7 mouse cellular contexts compared by ENCODE assay signal in the genomic region with DNA sequence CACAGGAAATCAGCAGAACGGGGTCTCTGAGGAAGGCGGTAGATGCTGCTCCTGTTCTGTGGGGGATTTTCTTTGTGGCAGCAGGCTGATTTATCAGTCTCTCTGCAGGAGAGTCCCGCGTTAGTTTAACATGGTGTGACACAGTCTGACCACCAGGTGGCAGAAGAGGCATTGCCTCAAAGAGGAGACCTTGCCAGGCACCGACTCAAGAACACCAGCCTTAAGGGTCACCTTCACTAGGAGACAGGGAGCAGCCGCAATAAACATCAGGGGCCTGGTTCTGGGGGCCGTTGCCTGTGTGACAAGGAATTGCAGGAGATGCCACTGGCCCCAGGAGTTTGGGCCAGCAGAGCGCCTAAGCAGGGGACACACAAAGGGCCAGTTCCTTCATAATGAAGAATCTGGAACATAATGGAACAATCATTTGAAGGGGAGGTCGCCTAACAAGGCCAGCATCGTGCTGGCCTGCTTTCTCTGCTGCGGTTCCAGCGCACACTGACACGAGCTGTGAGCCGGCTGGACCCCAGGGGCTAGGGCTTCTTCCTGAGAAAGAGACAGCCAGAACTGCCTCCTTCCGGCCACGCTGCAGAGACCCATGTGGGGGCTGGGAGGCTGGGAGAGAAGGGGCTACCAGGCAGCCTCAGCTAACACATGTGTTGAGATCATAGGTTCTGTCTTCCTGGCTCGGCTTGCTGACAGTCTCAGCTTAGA. TPM values are rescaled to one million over a fixed set of nuclear protein-coding genes. Genes with fewer than 3 reads are reported as not detected.
A peak's percentile ranks its signal among the peaks of the same experiment; 100 is the strongest.
DNase-seq lines count a peak whose midpoint lies in the region; ATAC-seq and TF ChIP-seq lines count a peak whose summit lies in the region.

No protein-coding gene starts in this region.

- peak overlapping the region; percentile 57; the same call in 1 of the 2 replicates for H3K27ac ChIP-seq in intestine, postnatal 0 days (ENCODE audit: low read depth, low read length)
- peak overlapping the region; percentile 48 for H3K27ac ChIP-seq in midbrain, embryonic 13.5 days

- H3K4me3 ChIP-seq in intestine, postnatal 0 days (ENCODE audit: low read depth, low read length), result no peak overlapping the region
- H3K4me3 ChIP-seq in midbrain, embryonic 13.5 days (replicated peaks), result no peak overlapping the region

- 0 out of 2 replicates have a peak overlapping the region, but pooled peaks have one; percentile 17 for H3K9ac ChIP-seq in intestine, postnatal 0 days (ENCODE audit: low read depth, low read length)
- H3K9ac ChIP-seq in midbrain, embryonic 13.5 days (replicated peaks), result 0 out of 2 replicates have a peak overlapping the region, but pooled peaks have one; percentile 25

- peak; percentile 69 for DNase-seq in adrenal gland, adult 8-10 months
- peak; percentile 84 for DNase-seq in embryo, embryonic 9.5 days (ENCODE audit: extremely low spot score)
- DNase-seq in left cerebral cortex, postnatal 36 days (ENCODE audit: low spot score in 2 of 2), result peak; percentile 69 to 79
- DNase-seq in spleen, adult 12 weeks (ENCODE audit: low spot score), result peak; percentile 53

- peak; percentile 98 for TF ChIP-seq CTCF in intestine, postnatal 0 days (IDR thresholded peaks at IDR 0.05; ENCODE audit: low read depth)

- ATAC-seq in granulocyte monocyte progenitor cell, adult 5-6 weeks (replicated peaks; ENCODE audit: poor library complexity, severe bottlenecking), result peak; percentile 84
- 0 out of 2 replicates have a peak, but pooled peaks have one; percentile 39 for ATAC-seq in intestine, postnatal 0 days
- peak; percentile 86 for ATAC-seq in midbrain, embryonic 13.5 days

- no peak overlapping the region for H3K4me2 ChIP-seq in intestine, postnatal 0 days (replicated peaks; ENCODE audit: low read depth)
- H3K4me2 ChIP-seq in midbrain, embryonic 13.5 days (replicated peaks), result 0 out of 2 replicates have a peak overlapping the region, but pooled peaks have one; percentile 13

- no peaks in the 10 kb centered on the region for H3K36me3 ChIP-seq in intestine, postnatal 0 days (ENCODE audit: control insufficient read depth, insufficient read depth)
- H3K36me3 ChIP-seq in midbrain, embryonic 13.5 days, result no peaks in the 10 kb centered on the region

- H3K4me1 ChIP-seq in intestine, postnatal 0 days (replicated peaks; ENCODE audit: control insufficient read depth, insufficient read depth, low read length), result no peaks in the 10 kb centered on the region
- peaks cover 10% of the 10 kb centered on the region for H3K4me1 ChIP-seq in midbrain, embryonic 13.5 days (replicated peaks)

- no peaks in the 10 kb centered on the region for H3K27me3 ChIP-seq in intestine, postnatal 0 days (replicated peaks; ENCODE audit: control insufficient read depth, insufficient read depth, low read length)
- H3K27me3 ChIP-seq in midbrain, embryonic 13.5 days, result no peaks in the 10 kb centered on the region

- no peaks in the 10 kb centered on the region for H3K9me3 ChIP-seq in intestine, postnatal 0 days (ENCODE audit: control insufficient read depth)
- no peaks in the 10 kb centered on the region for H3K9me3 ChIP-seq in midbrain, embryonic 13.5 days

- intact Hi-C loops in left cerebral cortex, postnatal 36 days (cut with DNase I), result loop anchor here (1.0 kb wide), 1 partner anchor 340 kb away; no protein-coding TSS in a partner anchor

- WGBS in intestine, postnatal 0 days, result 18% methylated on average over 17 of the region's 17 CpGs
- 19% methylated on average over 17 of the region's 17 CpGs for WGBS in midbrain, embryonic 13.5 days

RNA-seq across cellular contexts. Expression of a gene that starts 8.1 kb away (rescaled TPM):
- total RNA-seq in adrenal gland, adult 8-10 months (2022), result not detected
- not detected in 2 replicates for total RNA-seq in granulocyte monocyte progenitor cell, adult 5-6 weeks (2014; fragmentation: Nextera tagmentation)
- not detected in 2 replicates for total RNA-seq in granulocyte monocyte progenitor cell, adult 5-6 weeks (2017)
- 0.09 TPM in 1 of 2 replicates, not detected in the other for polyA plus RNA-seq in intestine, postnatal 0 days (2015; fragmentation: Nextera tagmentation; extraction: Ambion mirVana)
- total RNA-seq in left cerebral cortex, postnatal 36 days (2021), result not detected
- not detected in 2 replicates for polyA plus RNA-seq in midbrain, embryonic 13.5 days (2015; fragmentation: Nextera tagmentation; extraction: Ambion mirVana)

RNA-seq across cellular contexts. Expression of a gene that starts 27.0 kb away (rescaled TPM):
- 100 to 1,000 TPM; 128 to 156 (median 143) TPM for total RNA-seq in adrenal gland, adult 8-10 months (2022)
- total RNA-seq in granulocyte monocyte progenitor cell, adult 5-6 weeks (2014; fragmentation: Nextera tagmentation), result 116 and 155 TPM in 2 replicates
- 250 and 287 TPM in 2 replicates for total RNA-seq in granulocyte monocyte progenitor cell, adult 5-6 weeks (2017)
- polyA plus RNA-seq in intestine, postnatal 0 days (2015; fragmentation: Nextera tagmentation; extraction: Ambion mirVana), result 151 TPM in 2 replicates
- 100 to 1,000 TPM; 112 to 118 TPM for total RNA-seq in left cerebral cortex, postnatal 36 days (2021)
- 269 and 274 TPM in 2 replicates for polyA plus RNA-seq in midbrain, embryonic 13.5 days (2015; fragmentation: Nextera tagmentation; extraction: Ambion mirVana)

RNA-seq across cellular contexts. Expression of a gene that starts 48.6 kb away (rescaled TPM):
- total RNA-seq in adrenal gland, adult 8-10 months (2022), result 1 to 10 TPM; 2.6 to 5.3 (median 3.9) TPM
- total RNA-seq in granulocyte monocyte progenitor cell, adult 5-6 weeks (2014; fragmentation: Nextera tagmentation), result 0.28 and 4.8 TPM in 2 replicates
- 0.57 and 0.99 TPM in 2 replicates for total RNA-seq in granulocyte monocyte progenitor cell, adult 5-6 weeks (2017)
- polyA plus RNA-seq in intestine, postnatal 0 days (2015; fragmentation: Nextera tagmentation; extraction: Ambion mirVana), result 0.09 and 0.55 TPM in 2 replicates
- 10 to 100 TPM; 34.8 to 50.0 TPM for total RNA-seq in left cerebral cortex, postnatal 36 days (2021)
- 3.3 and 3.6 TPM in 2 replicates for polyA plus RNA-seq in midbrain, embryonic 13.5 days (2015; fragmentation: Nextera tagmentation; extraction: Ambion mirVana)

Comparison
In these comparisons a context has a peak if more than half of its experiments do, and no peak if none do; other contexts are left out.
1. RNA of a gene that starts 48.6 kb away (total RNA-seq): 34.8 to 50.0 TPM in left cerebral cortex, postnatal 36 days; 2.6 to 5.3 TPM in adrenal gland, adult 8-10 months and 0.28 to 4.8 TPM in granulocyte monocyte progenitor cell, adult 5-6 weeks; every median in the first group is over 4 times any median in the second.
2. Peak in every context shown above with its lines, with median percentiles within 50 percentile points of each other: DNase-seq and ATAC-seq.